Mouse (Mus musculus): Measurements from ENCODE around the gene Il10ra. TPM values are rescaled to one million over a fixed set of nuclear protein-coding genes. Genes with fewer than 3 reads are reported as not detected.

Gene Il10ra
- polyA plus RNA-seq, 1 experiment from 2014 or later, result 0.52 TPM

- Histone ChIP-seq H3K27ac (ENCODE audit: low read length) (no peak overlapping the region), H3K27me3 (replicated peaks; ENCODE audit: control insufficient read depth, insufficient read depth, low read length) (peaks cover 18% of the 10 kb centered on the region; the same call in 1 of the 2 replicates), H3K4me1 (replicated peaks; ENCODE audit: control insufficient read depth, insufficient read depth, low read length) (peaks cover 8% of the 10 kb centered on the region), H3K36me3 (ENCODE audit: control insufficient read depth, insufficient read depth) (no peaks in the 10 kb centered on the region), H3K9me3 (ENCODE audit: control insufficient read depth, low read length) (no peaks in the 10 kb centered on the region), H3K9ac (replicated peaks; ENCODE audit: low read depth, low read length) (no peak overlapping the region), H3K4me3 (replicated peaks; ENCODE audit: low read length) (no peak overlapping the region), H3K4me2 (ENCODE audit: low read length) (no peak overlapping the region)
- ATAC-seq, result no peak
- WGBS, result 59% methylated on average over 4 of the region's 4 CpGs
These were observed 870 bp downstream of the Il10ra start for GRCm38 (mm10) chr9:45268079-45268478.

GRCm38 (mm10) chr9:45267099-45267498 lies 1.9 kb downstream of the Il10ra start:
- H3K27me3 ChIP-seq (replicated peaks; ENCODE audit: control insufficient read depth, insufficient read depth, low read length), result peaks cover 18% of the 10 kb centered on the region; the same call in 1 of the 2 replicates
- ATAC-seq, result no peak
- no peak overlapping the region for H3K27ac ChIP-seq (ENCODE audit: low read length)
- H3K4me3 ChIP-seq (replicated peaks; ENCODE audit: low read length), result no peak overlapping the region
- H3K36me3 ChIP-seq (ENCODE audit: control insufficient read depth, insufficient read depth), result no peaks in the 10 kb centered on the region
- no peaks in the 10 kb centered on the region for H3K9me3 ChIP-seq (ENCODE audit: control insufficient read depth, low read length)
- no peak overlapping the region for H3K4me2 ChIP-seq (ENCODE audit: low read length)
- H3K4me1 ChIP-seq (replicated peaks; ENCODE audit: control insufficient read depth, insufficient read depth, low read length), result peaks cover 8% of the 10 kb centered on the region
- 84% methylated on average over 4 of the region's 4 CpGs for WGBS
- H3K9ac ChIP-seq (replicated peaks; ENCODE audit: low read depth, low read length), result no peak overlapping the region

GRCm38 (mm10) chr9:45261872-45262271 lies 7.1 kb downstream of the Il10ra start:
- WGBS, result 84% methylated on average over 5 of the region's 5 CpGs
- no peak for ATAC-seq
- no peaks in the 10 kb centered on the region for H3K4me1 ChIP-seq (replicated peaks; ENCODE audit: control insufficient read depth, insufficient read depth, low read length)

GRCm38 (mm10) chr9:45261466-45261865 lies 7.5 kb downstream of the Il10ra start:
- H3K27me3 ChIP-seq (replicated peaks; ENCODE audit: control insufficient read depth, insufficient read depth, low read length), result no peaks in the 10 kb centered on the region
- 50% methylated on average over 4 of the region's 4 CpGs for WGBS
- ATAC-seq, result no peak
- H3K9ac ChIP-seq (replicated peaks; ENCODE audit: low read depth, low read length), result no peak overlapping the region
- no peak overlapping the region for H3K27ac ChIP-seq (ENCODE audit: low read length)
- no peaks in the 10 kb centered on the region for H3K9me3 ChIP-seq (ENCODE audit: control insufficient read depth, low read length)
- no peaks in the 10 kb centered on the region for H3K36me3 ChIP-seq (ENCODE audit: control insufficient read depth, insufficient read depth)
- no peak overlapping the region for H3K4me2 ChIP-seq (ENCODE audit: low read length)
- H3K4me3 ChIP-seq (replicated peaks; ENCODE audit: low read length), result no peak overlapping the region
- no peaks in the 10 kb centered on the region for H3K4me1 ChIP-seq (replicated peaks; ENCODE audit: control insufficient read depth, insufficient read depth, low read length)

More at GRCm38 (mm10) chr9:45261872-45262271, 7.1 kb downstream of the Il10ra start:
- no peaks in the 10 kb centered on the region for H3K36me3 ChIP-seq (ENCODE audit: control insufficient read depth, insufficient read depth)
- no peak overlapping the region for H3K4me3 ChIP-seq (replicated peaks; ENCODE audit: low read length)
- no peak overlapping the region for H3K27ac ChIP-seq (ENCODE audit: low read length)
- H3K4me2 ChIP-seq (ENCODE audit: low read length), result no peak overlapping the region
- H3K27me3 ChIP-seq (replicated peaks; ENCODE audit: control insufficient read depth, insufficient read depth, low read length), result no peaks in the 10 kb centered on the region
- no peak overlapping the region for H3K9ac ChIP-seq (replicated peaks; ENCODE audit: low read depth, low read length)
- H3K9me3 ChIP-seq (ENCODE audit: control insufficient read depth, low read length), result no peaks in the 10 kb centered on the region

GRCm38 (mm10) chr9:45259065-45259464 lies 9.9 kb downstream of the Il10ra start:
- ATAC-seq, result no peak
- WGBS, result 89% methylated on average over 13 of the region's 13 CpGs

GRCm38 (mm10) chr9:45255967-45256366 lies 13.0 kb downstream of the Il10ra start:
- Histone ChIP-seq H3K4me3 (replicated peaks; ENCODE audit: low read length) (no peak overlapping the region), H3K9me3 (ENCODE audit: control insufficient read depth, low read length) (no peaks in the 10 kb centered on the region), H3K27me3 (replicated peaks; ENCODE audit: control insufficient read depth, insufficient read depth, low read length) (no peaks in the 10 kb centered on the region), H3K27ac (ENCODE audit: low read length) (no peak overlapping the region), H3K9ac (replicated peaks; ENCODE audit: low read depth, low read length) (no peak overlapping the region), H3K4me2 (ENCODE audit: low read length) (no peak overlapping the region), H3K4me1 (replicated peaks; ENCODE audit: control insufficient read depth, insufficient read depth, low read length) (no peaks in the 10 kb centered on the region), H3K36me3 (ENCODE audit: control insufficient read depth, insufficient read depth) (no peaks in the 10 kb centered on the region)
- 82% methylated on average over 5 of the region's 5 CpGs for WGBS
- ATAC-seq, result no peak

More at GRCm38 (mm10) chr9:45259065-45259464, 9.9 kb downstream of the Il10ra start:
- no peaks in the 10 kb centered on the region for H3K4me1 ChIP-seq (replicated peaks; ENCODE audit: control insufficient read depth, insufficient read depth, low read length)
- H3K36me3 ChIP-seq (ENCODE audit: control insufficient read depth, insufficient read depth), result no peaks in the 10 kb centered on the region
- no peaks in the 10 kb centered on the region for H3K27me3 ChIP-seq (replicated peaks; ENCODE audit: control insufficient read depth, insufficient read depth, low read length)
- H3K27ac ChIP-seq (ENCODE audit: low read length), result no peak overlapping the region
- H3K9ac ChIP-seq (replicated peaks; ENCODE audit: low read depth, low read length), result no peak overlapping the region
- H3K9me3 ChIP-seq (ENCODE audit: control insufficient read depth, low read length), result no peaks in the 10 kb centered on the region
- H3K4me2 ChIP-seq (ENCODE audit: low read length), result no peak overlapping the region
- no peak overlapping the region for H3K4me3 ChIP-seq (replicated peaks; ENCODE audit: low read length)

- Histone ChIP-seq H3K36me3 (ENCODE audit: control insufficient read depth, insufficient read depth) (no peaks in the 10 kb centered on the region), H3K4me2 (ENCODE audit: low read length) (no peak overlapping the region), H3K27ac (ENCODE audit: low read length) (no peak overlapping the region), H3K27me3 (replicated peaks; ENCODE audit: control insufficient read depth, insufficient read depth, low read length) (no peaks in the 10 kb centered on the region), H3K9me3 (ENCODE audit: control insufficient read depth, low read length) (no peaks in the 10 kb centered on the region), H3K9ac (replicated peaks; ENCODE audit: low read depth, low read length) (no peak overlapping the region), H3K4me3 (replicated peaks; ENCODE audit: low read length) (no peak overlapping the region), H3K4me1 (replicated peaks; ENCODE audit: control insufficient read depth, insufficient read depth, low read length) (no peaks in the 10 kb centered on the region)
- WGBS, result 87% methylated on average over 4 of the region's 4 CpGs
- no peak for ATAC-seq
These were observed 13.5 kb downstream of the Il10ra start for GRCm38 (mm10) chr9:45255431-45255830.

- WGBS, result 63% methylated on average over 4 of the region's 4 CpGs
- no peak overlapping the region for H3K9ac ChIP-seq (replicated peaks; ENCODE audit: low read depth, low read length)
These were observed 14.3 kb downstream of the Il10ra start for GRCm38 (mm10) chr9:45254605-45255004.

GRCm38 (mm10) chr9:45254021-45254420 lies 14.9 kb downstream of the Il10ra start:
- no peak for ATAC-seq
- no peak overlapping the region for H3K9ac ChIP-seq (replicated peaks; ENCODE audit: low read depth, low read length)
- H3K4me3 ChIP-seq (replicated peaks; ENCODE audit: low read length), result no peak overlapping the region
- H3K4me1 ChIP-seq (replicated peaks; ENCODE audit: control insufficient read depth, insufficient read depth, low read length), result no peaks in the 10 kb centered on the region
- H3K9me3 ChIP-seq (ENCODE audit: control insufficient read depth, low read length), result no peaks in the 10 kb centered on the region
- H3K36me3 ChIP-seq (ENCODE audit: control insufficient read depth, insufficient read depth), result no peaks in the 10 kb centered on the region
- 54% methylated on average over 6 of the region's 6 CpGs for WGBS
- no peak overlapping the region for H3K4me2 ChIP-seq (ENCODE audit: low read length)
- H3K27ac ChIP-seq (ENCODE audit: low read length), result no peak overlapping the region
- no peaks in the 10 kb centered on the region for H3K27me3 ChIP-seq (replicated peaks; ENCODE audit: control insufficient read depth, insufficient read depth, low read length)

More at GRCm38 (mm10) chr9:45254605-45255004, 14.3 kb downstream of the Il10ra start:
- Histone ChIP-seq H3K4me3 (replicated peaks; ENCODE audit: low read length) (no peak overlapping the region), H3K27ac (ENCODE audit: low read length) (no peak overlapping the region), H3K36me3 (ENCODE audit: control insufficient read depth, insufficient read depth) (no peaks in the 10 kb centered on the region), H3K4me2 (ENCODE audit: low read length) (no peak overlapping the region), H3K4me1 (replicated peaks; ENCODE audit: control insufficient read depth, insufficient read depth, low read length) (no peaks in the 10 kb centered on the region), H3K9me3 (ENCODE audit: control insufficient read depth, low read length) (no peaks in the 10 kb centered on the region), H3K27me3 (replicated peaks; ENCODE audit: control insufficient read depth, insufficient read depth, low read length) (no peaks in the 10 kb centered on the region)
- ATAC-seq, result no peak

- no peak for ATAC-seq
- no peak overlapping the region for H3K9ac ChIP-seq (replicated peaks; ENCODE audit: low read depth, low read length)
- H3K36me3 ChIP-seq (ENCODE audit: control insufficient read depth, insufficient read depth), result no peaks in the 10 kb centered on the region
- H3K4me2 ChIP-seq (ENCODE audit: low read length), result no peak overlapping the region
- no peaks in the 10 kb centered on the region for H3K4me1 ChIP-seq (replicated peaks; ENCODE audit: control insufficient read depth, insufficient read depth, low read length)
- H3K27me3 ChIP-seq (replicated peaks; ENCODE audit: control insufficient read depth, insufficient read depth, low read length), result no peaks in the 10 kb centered on the region
- H3K4me3 ChIP-seq (replicated peaks; ENCODE audit: low read length), result no peak overlapping the region
- no peak overlapping the region for H3K27ac ChIP-seq (ENCODE audit: low read length)
- WGBS, result 77% methylated on average over 6 of the region's 6 CpGs
- H3K9me3 ChIP-seq (ENCODE audit: control insufficient read depth, low read length), result no peaks in the 10 kb centered on the region
These were observed 16.6 kb downstream of the Il10ra start for GRCm38 (mm10) chr9:45252395-45252794.
